12 mouse cellular contexts compared by ENCODE assay signal in the genomic region with DNA sequence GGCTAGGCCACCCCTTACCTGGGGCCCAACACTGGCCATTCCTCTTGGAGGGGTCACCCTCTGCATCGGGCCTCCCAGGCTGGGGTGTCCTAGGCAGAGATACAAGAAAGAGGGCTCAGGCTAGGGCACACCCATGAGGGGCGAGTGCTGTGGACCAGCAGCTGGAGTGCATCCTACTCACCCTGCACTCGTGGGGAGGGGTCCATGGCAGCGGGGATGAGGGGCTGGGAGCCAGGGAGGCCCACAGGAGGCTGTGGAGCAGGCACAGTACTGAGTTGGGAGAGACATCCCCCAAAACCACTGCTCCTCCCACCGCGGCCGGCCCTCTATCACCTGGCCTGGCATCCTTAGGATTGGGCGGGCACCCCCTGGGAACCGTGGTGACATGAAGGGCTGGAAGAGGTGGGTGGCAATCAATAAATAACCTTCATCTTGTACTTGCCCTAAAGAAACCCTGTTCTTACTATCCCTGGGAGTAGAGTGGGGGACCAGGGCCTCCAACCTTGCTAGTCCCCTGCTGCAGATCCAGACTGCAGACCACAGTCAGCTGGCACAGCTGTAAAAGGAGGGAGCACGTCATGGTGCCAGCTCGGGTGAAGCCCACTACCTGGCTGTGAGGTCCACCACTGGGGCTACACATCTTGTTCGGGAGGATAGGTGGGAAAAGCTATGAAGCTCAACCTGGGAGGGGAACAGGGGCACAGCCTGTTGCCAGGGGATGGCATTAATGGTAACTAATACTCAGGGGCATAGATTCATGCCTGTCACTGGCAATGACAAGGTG. TPM values are rescaled to one million over a fixed set of nuclear protein-coding genes. Genes with fewer than 3 reads are reported as not detected.
DNase-seq lines count a peak whose midpoint lies in the region; ATAC-seq and TF ChIP-seq lines count a peak whose summit lies in the region.
"Had no signal": no experiment of that assay in that cellular context is flagged by ENCODE, and none has a peak within 500 bp of the region (broad histone marks: within the 10 kb centered on the region; RNA-seq: fewer than 3 reads in every experiment).

No protein-coding gene starts in this region.

- peak overlapping the region; percentile 84; the same call in 1 of the 2 replicates for H3K27ac ChIP-seq in kidney, embryonic 16.5 days (ENCODE audit: low read length)
- no peak overlapping the region for H3K27ac ChIP-seq in kidney, adult 2 months (ENCODE audit: insufficient read depth, low read depth, low read length)
- H3K27ac ChIP-seq in embryonic facial prominence, embryonic 10.5 days (replicated peaks) = peak overlapping the region; percentile 81
- peak overlapping the region; percentile 87; the same call in 1 of the 2 replicates for H3K27ac ChIP-seq in limb, embryonic 12.5 days

- DNase-seq in cerebellum, adult 9-11 months = peak; percentile 57
- DNase-seq in cerebellum, postnatal 4 days (ENCODE audit: low spot score in 2 of 2) = no peak
- no peak for DNase-seq in kidney, adult 2 months
- DNase-seq in embryonic facial prominence, embryonic 10.5 days (ENCODE audit: low spot score) = no peak
- DNase-seq in left cerebral cortex, adult 11 months (ENCODE audit: low spot score) = no peak
- DNase-seq: gastrocnemius, postnatal 14 days; lung, adult 2 months; right cerebral cortex, postnatal 4 days; thymus, postnatal 4 days had no signal

- H3K9ac ChIP-seq in kidney, embryonic 16.5 days (replicated peaks; ENCODE audit: low read length) = peak overlapping the region; percentile 32; the same call in 1 of the 2 replicates
- no peak overlapping the region for H3K9ac ChIP-seq in limb, embryonic 12.5 days (replicated peaks)

- TF ChIP-seq POLR2A in kidney, adult 2 months (IDR thresholded peaks at IDR 0.05; ENCODE audit: low read depth, low read length) = no peak

- H3K4me2 ChIP-seq in kidney, embryonic 16.5 days (replicated peaks; ENCODE audit: low read depth, low read length) = no peak overlapping the region
- no peak overlapping the region for H3K4me2 ChIP-seq in limb, embryonic 12.5 days

- no peak overlapping the region for H3K4me3 ChIP-seq in kidney, embryonic 16.5 days (ENCODE audit: low read length)
- no peak overlapping the region for H3K4me3 ChIP-seq in kidney, adult 2 months (ENCODE audit: insufficient read depth, low read depth, low read length)
- peak overlapping the region; percentile 52 for H3K4me3 ChIP-seq in embryonic facial prominence, embryonic 10.5 days
- no peak overlapping the region for H3K4me3 ChIP-seq in limb, embryonic 12.5 days (replicated peaks)

- H3K27me3 ChIP-seq in kidney, embryonic 16.5 days (ENCODE audit: insufficient read depth, low read length) = no peaks in the 10 kb centered on the region
- no peaks in the 10 kb centered on the region for H3K27me3 ChIP-seq in kidney, adult 2 months (replicated peaks; ENCODE audit: control insufficient read depth, insufficient read depth, low read length)
- peaks cover 40% of the 10 kb centered on the region for H3K27me3 ChIP-seq in embryonic facial prominence, embryonic 10.5 days (replicated peaks; ENCODE audit: low read depth, poor library complexity, severe bottlenecking)
- no peaks in the 10 kb centered on the region; the same call in 1 of the 2 replicates for H3K27me3 ChIP-seq in limb, embryonic 12.5 days

- peaks cover 26% of the 10 kb centered on the region for H3K36me3 ChIP-seq in kidney, embryonic 16.5 days (ENCODE audit: insufficient read depth, low read length)
- no peaks in the 10 kb centered on the region for H3K36me3 ChIP-seq in kidney, adult 2 months (ENCODE audit: control insufficient read depth, insufficient read depth, low read length)
- H3K36me3 ChIP-seq in embryonic facial prominence, embryonic 10.5 days (replicated peaks) = peaks cover 78% of the 10 kb centered on the region
- peaks cover 62% of the 10 kb centered on the region for H3K36me3 ChIP-seq in limb, embryonic 12.5 days

- ATAC-seq in kidney, embryonic 16.5 days (ENCODE audit: low FRiP score, low TSS enrichment) = no peak
- ATAC-seq in limb, embryonic 12.5 days (ENCODE audit: insufficient number of reproducible peaks, insufficient read depth, low FRiP score, low TSS enrichment, low read depth) = no peak
- ATAC-seq in activated CD4-positive, CD25-positive, alpha-beta regulatory T cell, adult 4 months = no peak

- no peak for TF ChIP-seq CTCF in kidney, adult 2 months (conservative IDR thresholded peaks at IDR 0.05; ENCODE audit: insufficient read depth, insufficient read length, low read depth, low read length)

- peaks cover 69% of the 10 kb centered on the region for H3K4me1 ChIP-seq in kidney, embryonic 16.5 days (ENCODE audit: insufficient read depth, low read length)
- H3K4me1 ChIP-seq in kidney, adult 2 months (ENCODE audit: control insufficient read depth, insufficient read depth, low read length) = no peaks in the 10 kb centered on the region
- peaks cover 81% of the 10 kb centered on the region for H3K4me1 ChIP-seq in embryonic facial prominence, embryonic 10.5 days
- peaks cover 70% of the 10 kb centered on the region for H3K4me1 ChIP-seq in limb, embryonic 12.5 days (replicated peaks)

- no peaks in the 10 kb centered on the region for H3K9me3 ChIP-seq in kidney, embryonic 16.5 days (ENCODE audit: low read length)
- H3K9me3 ChIP-seq in embryonic facial prominence, embryonic 10.5 days = peaks cover 12% of the 10 kb centered on the region; the same call in 1 of the 2 replicates
- H3K9me3 ChIP-seq in limb, embryonic 12.5 days = no peaks in the 10 kb centered on the region; the same call in 1 of the 2 replicates

- WGBS in kidney, embryonic 16.5 days = 83% methylated on average over 12 of the region's 12 CpGs
- WGBS in kidney, adult 2 months = 86% methylated on average over 12 of the region's 12 CpGs
- 87% methylated on average over 12 of the region's 12 CpGs for WGBS in embryonic facial prominence, embryonic 10.5 days
- 85% methylated on average over 12 of the region's 12 CpGs for WGBS in limb, embryonic 12.5 days

RNA-seq across cellular contexts. Expression of gene Isyna1, which starts 5.5 kb away (rescaled TPM):
- polyA plus RNA-seq in kidney, embryonic 16.5 days (2015; fragmentation: Nextera tagmentation; extraction: Ambion mirVana) = 215 and 217 TPM in 2 replicates
- polyA plus RNA-seq in kidney, adult 2 months (2012; rRNA removed) = 127 and 159 TPM in 2 replicates
- 184 and 187 TPM in 2 replicates for polyA plus RNA-seq in embryonic facial prominence, embryonic 10.5 days (2016; fragmentation: Nextera tagmentation; extraction: Ambion mirVana)
- 177 and 180 TPM in 2 replicates for polyA plus RNA-seq in limb, embryonic 12.5 days (2016; fragmentation: Nextera tagmentation; extraction: Ambion mirVana)
- polyA plus RNA-seq in activated CD4-positive, CD25-positive, alpha-beta regulatory T cell, adult 4 months (2017; shearing (Covaris generic)) = 10 to 100 TPM; 19.3 to 44.6 TPM

RNA-seq across cellular contexts. Expression of gene Ssbp4, which starts 9.0 kb away (rescaled TPM):
- polyA plus RNA-seq in kidney, embryonic 16.5 days (2015; fragmentation: Nextera tagmentation; extraction: Ambion mirVana) = 133 and 149 TPM in 2 replicates
- 84.9 and 123 TPM in 2 replicates for polyA plus RNA-seq in kidney, adult 2 months (2012; rRNA removed)
- polyA plus RNA-seq in embryonic facial prominence, embryonic 10.5 days (2016; fragmentation: Nextera tagmentation; extraction: Ambion mirVana) = 105 and 109 TPM in 2 replicates
- polyA plus RNA-seq in limb, embryonic 12.5 days (2016; fragmentation: Nextera tagmentation; extraction: Ambion mirVana) = 137 and 151 TPM in 2 replicates
- polyA plus RNA-seq in activated CD4-positive, CD25-positive, alpha-beta regulatory T cell, adult 4 months (2017; shearing (Covaris generic)) = 10 to 100 TPM; 15.8 to 17.7 TPM

RNA-seq across cellular contexts. Expression of gene Lrrc25, which starts 16.3 kb away (rescaled TPM):
- polyA plus RNA-seq in kidney, embryonic 16.5 days (2015; fragmentation: Nextera tagmentation; extraction: Ambion mirVana) = 1.8 and 1.9 TPM in 2 replicates
- polyA plus RNA-seq in kidney, adult 2 months (2012; rRNA removed) = 3.2 and 3.5 TPM in 2 replicates
- 0.77 and 0.79 TPM in 2 replicates for polyA plus RNA-seq in embryonic facial prominence, embryonic 10.5 days (2016; fragmentation: Nextera tagmentation; extraction: Ambion mirVana)
- polyA plus RNA-seq in limb, embryonic 12.5 days (2016; fragmentation: Nextera tagmentation; extraction: Ambion mirVana) = 0.76 and 1.2 TPM in 2 replicates
- 1 to 10 TPM in 1 of 2 experiments, under 1 TPM in 1; 0.54 to 1.0 TPM for polyA plus RNA-seq in activated CD4-positive, CD25-positive, alpha-beta regulatory T cell, adult 4 months (2017; shearing (Covaris generic))

RNA-seq across cellular contexts. Expression of gene Gdf15, which starts 32.6 kb away (rescaled TPM):
- polyA plus RNA-seq in kidney, embryonic 16.5 days (2015; fragmentation: Nextera tagmentation; extraction: Ambion mirVana) = 1.0 and 1.2 TPM in 2 replicates
- 11.2 and 17.8 TPM in 2 replicates for polyA plus RNA-seq in kidney, adult 2 months (2012; rRNA removed)
- polyA plus RNA-seq in embryonic facial prominence, embryonic 10.5 days (2016; fragmentation: Nextera tagmentation; extraction: Ambion mirVana) = 0.14 TPM in 1 of 2 replicates, not detected in the other
- polyA plus RNA-seq in limb, embryonic 12.5 days (2016; fragmentation: Nextera tagmentation; extraction: Ambion mirVana) = 0.15 TPM in 1 of 2 replicates, not detected in the other
- not detected for polyA plus RNA-seq in activated CD4-positive, CD25-positive, alpha-beta regulatory T cell, adult 4 months (2017; shearing (Covaris generic))
